Mouse (Mus musculus) midbrain, embryonic 15.5 days (tissue): ENCODE data around the gene BC003965. TPM values are rescaled to one million over a fixed set of nuclear protein-coding genes. Genes with fewer than 3 reads are reported as not detected.
"Not testable (repeated sequence)": the region's sequence is repeated elsewhere in the genome, so short reads cannot be mapped to it uniquely, and the experiment has no call there.

Experiments
- ATAC-seq: fragments of 200-750 bp; cut with Nextera tagmentation; replicated peaks from 2 replicates; pipeline ENCODE4 v1.8.0; 2017; ENCODE audit warnings: moderate TSS enrichment
- H3K27ac ChIP-seq: fragments of 300-500 bp; sonication (generic); 2 replicates; pipeline ENCODE4 v1.5.1; 2015; ENCODE audit warnings: mild to moderate bottlenecking, inconsistent platforms
- H3K27me3 ChIP-seq: fragments of 300-500 bp; sonication (generic); replicated peaks from 2 replicates; pipeline ENCODE4 v1.6.1; 2015; ENCODE audit warnings: inconsistent platforms
- H3K36me3 ChIP-seq: fragments of 300-500 bp; sonication (generic); replicated peaks from 2 replicates; pipeline ENCODE4 v1.6.1; 2015; ENCODE audit warnings: inconsistent platforms
- H3K4me1 ChIP-seq: fragments of 300-500 bp; sonication (generic); 2 replicates; pipeline ENCODE4 v1.6.1; 2015; ENCODE audit warnings: inconsistent platforms
- H3K4me2 ChIP-seq: fragments of 300-500 bp; sonication (generic); 2 replicates; pipeline ENCODE4 v1.6.1; 2015; ENCODE audit warnings: inconsistent platforms, mild to moderate bottlenecking, moderate library complexity
- H3K4me3 ChIP-seq: fragments of 300-500 bp; sonication (generic); 2 replicates; pipeline ENCODE4 v1.5.1; 2015; ENCODE audit warnings: mild to moderate bottlenecking, inconsistent platforms
- H3K9ac ChIP-seq: fragments of 300-500 bp; sonication (generic); 2 replicates; pipeline ENCODE4 v1.6.1; 2015; ENCODE audit warnings: mild to moderate bottlenecking, inconsistent platforms
- H3K9me3 ChIP-seq: fragments of 300-500 bp; sonication (generic); 2 replicates; pipeline ENCODE4 v1.6.1; 2016; ENCODE audit warnings: inconsistent platforms
- WGBS: fragments of 180-500 bp; shearing (Covaris S2); methylation state at CpG from one replicate; pipeline ENCODE4 v1.1.7; 2015; ENCODE audit warnings: mixed read lengths; 5-methylcytosine and 5-hydroxymethylcytosine counted together
- polyA plus RNA-seq: library from polyadenylated mRNA; unstranded; fragments of >200 nt; fragmentation: Nextera tagmentation; extraction: Ambion mirVana; gene quantifications from 2 replicates; pipeline ENCODE4 v1.2.1, GENCODE M21; 2015

The BC003965 gene
- polyA plus RNA-seq, 1 experiment from 2014 or later: 34.4 TPM

GRCm38 (mm10) chr17:25221821-25222503 is 37.6 kb downstream of the BC003965 start:
- Histone ChIP-seq H3K4me1 (peaks cover 22% of the 10 kb centered on the region), H3K9ac (peak overlapping the region; percentile 46), H3K27ac (peak overlapping the region; percentile 75), H3K36me3 (peaks cover 9% of the 10 kb centered on the region; the same call in 1 of the 2 replicates), H3K4me3 (peak overlapping the region; percentile 43), H3K27me3 (no peaks in the 10 kb centered on the region), H3K9me3 (no peaks in the 10 kb centered on the region), H3K4me2 (peak overlapping the region; percentile 65)
- peak; percentile 88 for ATAC-seq
- WGBS: 1% methylated on average over 24 of the region's 30 CpGs

- WGBS: 17% methylated on average over 14 of the region's 28 CpGs
- not testable (repeated sequence) for H3K9me3 ChIP-seq, H3K36me3 ChIP-seq, H3K27me3 ChIP-seq
- peak overlapping the region; percentile 65 for H3K4me2 ChIP-seq
- peak overlapping the region; percentile 45; the same call in 1 of the 2 replicates for H3K27ac ChIP-seq
- peak overlapping the region; percentile 43 for H3K4me3 ChIP-seq
- peak overlapping the region; percentile 20; the same call in 1 of the 2 replicates for H3K9ac ChIP-seq
- peak; percentile 93 for ATAC-seq
- H3K4me1 ChIP-seq: peaks cover 22% of the 10 kb centered on the region
Observed at GRCm38 (mm10) chr17:25222504-25222940, 38.2 kb downstream of the BC003965 start.

DNA sequence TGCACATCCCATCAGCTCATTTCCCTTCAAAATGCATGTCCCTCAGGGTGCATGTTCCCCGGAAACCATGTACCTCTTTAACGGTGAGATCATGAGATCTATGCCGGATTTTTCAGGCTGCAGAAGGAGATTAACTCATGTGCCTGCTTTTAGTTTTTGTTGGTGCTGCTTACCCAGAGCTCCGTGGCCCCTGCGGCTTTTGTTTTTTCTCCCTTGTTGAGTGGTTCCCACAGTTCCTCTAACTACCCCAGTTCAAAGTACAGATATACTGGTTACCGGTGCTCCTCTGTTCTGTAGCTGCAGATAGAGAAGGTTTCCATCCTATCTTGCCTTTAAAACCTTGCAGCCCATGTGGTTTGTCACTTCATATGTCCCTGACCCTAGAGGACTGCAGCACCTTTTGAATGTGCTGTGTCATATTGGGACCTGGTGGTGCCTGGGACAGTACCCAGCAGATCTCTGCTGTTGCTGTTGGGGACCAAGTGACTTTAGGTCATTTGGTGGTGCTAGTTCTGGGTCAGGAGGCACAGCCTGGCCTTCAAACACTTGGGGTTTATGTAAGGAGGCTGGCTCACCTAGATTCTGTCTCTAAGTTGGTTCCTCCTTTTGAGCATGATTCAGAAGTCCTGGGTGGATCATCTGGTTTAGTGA is 38.7 kb downstream of the BC003965 start:
- Histone ChIP-seq H3K4me2 (peak overlapping the region; percentile 65), H3K9me3 (no peaks in the 10 kb centered on the region), H3K9ac (peak overlapping the region; percentile 20; the same call in 1 of the 2 replicates), H3K4me3 (peak overlapping the region; percentile 30), H3K27me3 (no peaks in the 10 kb centered on the region), H3K36me3 (0 out of 2 replicates have a peak, but pooled peaks cover 9% of the 10 kb centered on the region), H3K27ac (peak overlapping the region; percentile 45; the same call in 1 of the 2 replicates), H3K4me1 (peaks cover 22% of the 10 kb centered on the region)
- no peak for ATAC-seq
- 40% methylated on average over 6 of the region's 6 CpGs for WGBS

- no peak overlapping the region for H3K9ac ChIP-seq
- H3K4me2 ChIP-seq: no peak overlapping the region
- H3K27me3 ChIP-seq: no peaks in the 10 kb centered on the region
- H3K9me3 ChIP-seq: no peaks in the 10 kb centered on the region
- no peak for ATAC-seq
- H3K4me1 ChIP-seq: peaks cover 22% of the 10 kb centered on the region
- WGBS: 87% methylated on average over 7 of the region's 7 CpGs
- H3K27ac ChIP-seq: no peak overlapping the region
- H3K36me3 ChIP-seq: peaks cover 5% of the 10 kb centered on the region; the same call in 1 of the 2 replicates
- no peak overlapping the region for H3K4me3 ChIP-seq
Observed at GRCm38 (mm10) chr17:25224586-25225222, 40.4 kb downstream of the BC003965 start.

GRCm38 (mm10) chr17:25225659-25226058 is 41.3 kb downstream of the BC003965 start:
- Histone ChIP-seq H3K4me1 (peaks cover 22% of the 10 kb centered on the region), H3K4me3 (no peak overlapping the region), H3K9me3 (no peaks in the 10 kb centered on the region), H3K27me3 (no peaks in the 10 kb centered on the region), H3K4me2 (no peak overlapping the region), H3K9ac (no peak overlapping the region), H3K27ac (no peak overlapping the region), H3K36me3 (peaks cover 7% of the 10 kb centered on the region; the same call in 1 of the 2 replicates)
- WGBS: 86% methylated on average over 4 of the region's 4 CpGs
- no peak for ATAC-seq

- Histone ChIP-seq H3K4me2 (no peak overlapping the region), H3K27ac (no peak overlapping the region), H3K27me3 (no peaks in the 10 kb centered on the region), H3K36me3 (peaks cover 15% of the 10 kb centered on the region; the same call in 1 of the 2 replicates), H3K4me1 (peaks cover 4% of the 10 kb centered on the region), H3K9me3 (no peaks in the 10 kb centered on the region), H3K9ac (no peak overlapping the region), H3K4me3 (no peak overlapping the region)
- ATAC-seq: no peak
- WGBS: 83% methylated on average over 5 of the region's 5 CpGs
Observed at GRCm38 (mm10) chr17:25227991-25228390, 43.6 kb downstream of the BC003965 start.

GRCm38 (mm10) chr17:25230014-25230655 is 45.8 kb downstream of the BC003965 start:
- not testable (repeated sequence) for H3K9ac ChIP-seq, H3K4me3 ChIP-seq, H3K27me3 ChIP-seq, H3K9me3 ChIP-seq, H3K27ac ChIP-seq, H3K4me1 ChIP-seq, H3K4me2 ChIP-seq
- WGBS: 83% methylated on average over 17 of the region's 17 CpGs
- H3K36me3 ChIP-seq: peaks cover 24% of the 10 kb centered on the region; the same call in 1 of the 2 replicates
- ATAC-seq: peak; percentile 66; the same call in 1 of the 2 replicates

DNA sequence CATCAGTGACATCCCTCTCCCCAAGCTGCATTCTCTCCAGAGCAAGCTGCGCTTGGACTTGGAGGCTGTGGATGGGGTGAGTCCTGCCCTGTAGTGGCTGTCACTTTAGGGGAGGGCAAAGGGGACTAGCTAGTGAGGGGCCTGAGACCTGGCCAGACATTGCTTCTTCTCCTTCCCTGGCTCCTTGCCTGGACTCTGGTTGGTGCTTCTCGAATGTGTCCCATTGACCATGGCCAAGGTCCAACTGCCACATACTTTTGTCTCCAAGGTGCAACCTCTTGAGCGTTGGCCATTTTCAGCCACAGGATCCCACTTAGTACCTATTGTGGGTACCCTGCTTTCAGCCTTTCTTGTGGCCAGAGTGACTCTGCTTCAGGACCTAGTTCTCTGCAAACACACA is 46.3 kb downstream of the BC003965 start:
- Histone ChIP-seq H3K27ac (no peak overlapping the region), H3K4me3 (no peak overlapping the region), H3K36me3 (peaks cover 28% of the 10 kb centered on the region; the same call in 1 of the 2 replicates), H3K4me2 (no peak overlapping the region), H3K4me1 (no peaks in the 10 kb centered on the region), H3K27me3 (no peaks in the 10 kb centered on the region), H3K9me3 (no peaks in the 10 kb centered on the region), H3K9ac (no peak overlapping the region)
- WGBS: 90% methylated on average over 3 of the region's 3 CpGs
- ATAC-seq: no peak

- peaks cover 24% of the 10 kb centered on the region; the same call in 1 of the 2 replicates for H3K36me3 ChIP-seq
- not testable (repeated sequence) for H3K27me3 ChIP-seq, H3K4me2 ChIP-seq, H3K9me3 ChIP-seq, H3K4me3 ChIP-seq, H3K9ac ChIP-seq, H3K27ac ChIP-seq, H3K4me1 ChIP-seq
- 97% methylated on average over 7 of the region's 11 CpGs for WGBS
- ATAC-seq: peak; percentile 73
Observed at GRCm38 (mm10) chr17:25231621-25232020, 47.3 kb downstream of the BC003965 start.

DNA sequence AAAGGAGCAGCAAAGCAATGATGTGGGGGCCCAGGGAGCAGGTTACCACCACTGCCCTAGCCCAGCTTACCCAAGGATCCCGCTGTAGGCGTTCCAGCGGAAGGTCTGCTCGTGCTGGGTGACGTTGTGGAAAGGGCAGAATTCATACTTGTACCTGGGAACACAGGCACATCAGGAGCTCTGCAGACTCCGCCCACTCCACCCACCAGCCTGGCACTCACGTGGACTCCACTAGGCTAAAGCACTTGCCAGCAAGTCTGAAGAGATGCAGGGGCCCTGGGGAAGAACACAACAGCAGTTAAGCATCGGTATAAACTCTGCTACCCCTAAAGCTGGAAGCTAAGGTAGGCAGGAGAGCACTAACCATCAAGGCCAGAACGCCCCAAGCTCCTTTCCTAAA is 51.3 kb downstream of the BC003965 start:
- Histone ChIP-seq H3K27ac (no peak overlapping the region), H3K9ac (no peak overlapping the region), H3K27me3 (no peaks in the 10 kb centered on the region), H3K9me3 (no peaks in the 10 kb centered on the region), H3K4me2 (no peak overlapping the region), H3K36me3 (peaks cover 26% of the 10 kb centered on the region; the same call in 1 of the 2 replicates), H3K4me1 (peaks cover 9% of the 10 kb centered on the region), H3K4me3 (no peak overlapping the region)
- 86% methylated on average over 9 of the region's 9 CpGs for WGBS
- ATAC-seq: no peak
